Mouse (Mus musculus): Measurements from ENCODE around the gene Irgq. TPM values are rescaled to one million over a fixed set of nuclear protein-coding genes. Genes with fewer than 3 reads are reported as not detected.
A peak's percentile ranks its signal among the peaks of the same experiment; 100 is the strongest.

Irgq gene
- polyA plus RNA-seq, 1 experiment, result 17.6 TPM

DNA sequence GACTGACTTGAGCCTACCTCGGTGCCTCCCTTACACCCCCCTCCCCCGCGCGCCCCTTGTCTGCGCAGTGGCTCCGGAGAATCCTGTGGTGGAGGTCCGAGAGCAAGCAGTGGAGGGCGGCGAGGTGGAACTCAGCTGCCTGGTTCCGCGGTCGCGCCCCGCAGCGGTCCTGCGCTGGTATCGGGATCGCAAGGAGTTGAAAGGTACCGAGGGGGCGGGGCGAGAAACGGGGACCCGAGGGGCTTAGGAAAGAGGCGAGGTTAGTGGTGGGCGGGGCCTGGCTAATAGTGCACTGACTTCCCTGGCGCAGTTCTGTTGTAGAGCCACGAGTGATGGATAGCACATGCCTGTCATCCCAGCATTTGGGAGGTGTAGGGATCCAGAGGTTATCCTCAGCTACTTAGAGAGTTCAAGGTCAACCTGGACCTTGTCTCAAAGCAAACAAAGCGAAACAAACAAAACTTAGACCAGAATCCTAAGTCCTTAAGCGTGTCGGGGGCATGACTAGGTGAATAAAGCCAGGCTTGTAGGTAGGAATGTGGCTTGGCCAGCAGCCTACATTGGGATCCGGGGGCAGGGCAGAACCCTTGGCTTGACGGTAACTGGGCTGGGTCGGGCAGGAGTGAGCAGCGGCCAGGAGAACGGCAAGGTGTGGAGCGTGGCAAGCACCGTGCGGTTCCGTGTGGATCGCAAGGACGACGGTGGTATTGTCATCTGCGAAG, 30.5 kb upstream of the Irgq start:
- TF ChIP-seq CTCF (IDR thresholded peaks at IDR 0.05; ENCODE audit: borderline replicate concordance, insufficient read depth, low read length) (no peak), POLR2A (IDR thresholded peaks at IDR 0.05; ENCODE audit: low read depth, low read length) (no peak)
- no peak overlapping the region for H3K27ac ChIP-seq (ENCODE audit: insufficient read depth, low read length)
- no peaks in the 10 kb centered on the region for H3K4me1 ChIP-seq (ENCODE audit: control insufficient read depth, insufficient read depth, low read length)
- no peak overlapping the region for H3K4me3 ChIP-seq (ENCODE audit: insufficient read depth, low read length)

DNA sequence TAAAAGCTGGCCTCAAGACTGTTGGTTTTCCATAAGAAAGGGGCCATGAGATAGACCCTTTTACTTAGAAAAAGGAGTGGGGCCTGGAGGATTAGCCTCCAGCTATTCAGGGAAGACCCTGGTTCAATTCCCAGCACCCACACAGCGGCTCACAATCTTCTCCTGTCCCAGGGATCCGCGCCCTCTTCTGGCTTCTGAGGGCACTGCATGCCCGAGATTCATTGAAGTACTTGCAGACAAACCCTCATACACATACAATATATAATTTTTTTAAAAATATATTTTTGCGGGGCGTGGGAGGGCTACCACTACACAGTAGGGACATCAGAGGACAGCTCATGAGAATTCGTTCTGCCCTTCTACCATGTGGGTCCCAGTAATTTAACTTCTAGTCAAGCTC, 29.6 kb upstream of the Irgq start:
- TF ChIP-seq POLR2A (IDR thresholded peaks at IDR 0.05; ENCODE audit: low read depth, low read length) (no peak), CTCF (IDR thresholded peaks at IDR 0.05; ENCODE audit: borderline replicate concordance, insufficient read depth, low read length) (peak; percentile 17; the same call in 1 of the 2 replicates)
- peaks cover 3% of the 10 kb centered on the region; the same call in 1 of the 2 replicates for H3K4me1 ChIP-seq (ENCODE audit: control insufficient read depth, insufficient read depth, low read length)
- H3K27ac ChIP-seq (ENCODE audit: insufficient read depth, low read length), result no peak overlapping the region
- H3K4me3 ChIP-seq (ENCODE audit: insufficient read depth, low read length), result no peak overlapping the region

- peaks cover 3% of the 10 kb centered on the region; the same call in 1 of the 2 replicates for H3K4me1 ChIP-seq (ENCODE audit: control insufficient read depth, insufficient read depth, low read length)
- H3K4me3 ChIP-seq (ENCODE audit: insufficient read depth, low read length), result no peak overlapping the region
- TF ChIP-seq CTCF (IDR thresholded peaks at IDR 0.05; ENCODE audit: borderline replicate concordance, insufficient read depth, low read length) (peak; percentile 53; the same call in 1 of the 2 replicates), POLR2A (IDR thresholded peaks at IDR 0.05; ENCODE audit: low read depth, low read length) (no peak)
- no peak overlapping the region for H3K27ac ChIP-seq (ENCODE audit: insufficient read depth, low read length)
Observed at GRCm38 (mm10) chr7:24501492-24501891, 29.0 kb upstream of the Irgq start.

DNA sequence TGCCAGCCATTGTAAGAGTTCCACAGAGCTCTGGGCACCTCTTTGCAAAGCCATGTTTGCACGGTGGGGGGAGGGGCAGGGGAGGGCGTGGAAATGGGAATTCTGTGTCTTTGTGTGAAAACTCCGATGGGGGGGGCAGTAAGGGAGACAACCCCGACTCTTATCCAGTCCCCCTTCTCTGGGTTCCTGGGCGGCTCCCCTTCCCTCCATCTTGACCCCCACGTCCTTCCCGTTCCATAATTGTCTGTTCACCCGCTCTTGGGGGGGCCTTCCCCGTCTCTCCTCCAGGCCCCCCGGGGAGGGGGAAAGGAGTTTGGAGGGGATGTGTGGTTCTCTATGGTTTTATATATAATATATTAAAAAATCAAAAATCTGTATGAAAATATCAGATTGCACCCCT, 26.5 kb upstream of the Irgq start:
- Histone ChIP-seq H3K4me3 (ENCODE audit: insufficient read depth, low read length) (no peak overlapping the region), H3K4me1 (ENCODE audit: control insufficient read depth, insufficient read depth, low read length) (peaks cover 3% of the 10 kb centered on the region; the same call in 1 of the 2 replicates), H3K27ac (ENCODE audit: insufficient read depth, low read length) (no peak overlapping the region)
- TF ChIP-seq CTCF (IDR thresholded peaks at IDR 0.05; ENCODE audit: borderline replicate concordance, insufficient read depth, low read length) (no peak), POLR2A (IDR thresholded peaks at IDR 0.05; ENCODE audit: low read depth, low read length) (0 out of 2 replicates have a peak, but pooled peaks have one; percentile 16)

GRCm38 (mm10) chr7:24504868-24505267, 25.6 kb upstream of the Irgq start:
- H3K4me3 ChIP-seq (ENCODE audit: insufficient read depth, low read length), result no peak overlapping the region
- no peak for TF ChIP-seq CTCF (IDR thresholded peaks at IDR 0.05; ENCODE audit: borderline replicate concordance, insufficient read depth, low read length)
- TF ChIP-seq POLR2A (IDR thresholded peaks at IDR 0.05; ENCODE audit: low read depth, low read length), result no peak
- H3K27ac ChIP-seq (ENCODE audit: insufficient read depth, low read length), result no peak overlapping the region
- peaks cover 3% of the 10 kb centered on the region; the same call in 1 of the 2 replicates for H3K4me1 ChIP-seq (ENCODE audit: control insufficient read depth, insufficient read depth, low read length)

DNA sequence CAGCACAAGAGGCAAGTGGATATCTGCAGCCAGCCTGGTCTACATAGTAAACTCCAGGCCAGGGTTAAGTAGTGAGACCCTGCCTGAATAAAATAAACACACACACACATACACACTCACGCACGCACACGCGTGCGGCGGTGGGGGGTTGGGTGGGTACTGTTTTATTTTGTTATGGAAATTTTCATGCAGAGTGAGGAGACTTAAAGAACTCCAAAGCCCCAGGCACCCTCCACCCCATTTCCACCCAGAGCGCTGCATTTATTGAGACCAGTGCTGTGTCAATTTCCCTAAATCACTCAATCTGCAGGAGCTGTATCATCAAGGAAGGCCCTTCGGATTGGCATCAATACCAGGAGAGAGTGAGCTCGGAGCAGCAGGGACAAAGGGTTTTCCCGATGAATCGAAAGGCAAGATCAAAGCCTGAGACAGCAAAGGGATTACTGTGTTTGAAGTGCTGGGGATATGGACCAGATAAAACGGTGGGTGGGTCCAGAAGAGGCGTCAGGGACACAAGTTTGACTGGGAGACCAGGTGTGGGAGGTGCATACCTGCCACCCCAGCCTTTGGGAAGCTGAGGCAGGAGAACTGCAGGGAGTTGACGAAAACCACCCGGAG, 24.9 kb upstream of the Irgq start:
- peak; percentile 16; the same call in 1 of the 2 replicates for TF ChIP-seq POLR2A (IDR thresholded peaks at IDR 0.05; ENCODE audit: low read depth, low read length)
- TF ChIP-seq CTCF (IDR thresholded peaks at IDR 0.05; ENCODE audit: borderline replicate concordance, insufficient read depth, low read length), result no peak
- Histone ChIP-seq H3K4me1 (ENCODE audit: control insufficient read depth, insufficient read depth, low read length) (peaks cover 3% of the 10 kb centered on the region; the same call in 1 of the 2 replicates), H3K4me3 (ENCODE audit: insufficient read depth, low read length) (peak overlapping the region; percentile 68; the same call in 1 of the 2 replicates), H3K27ac (ENCODE audit: insufficient read depth, low read length) (peak overlapping the region; percentile 97; the same call in 1 of the 2 replicates)

- peak overlapping the region; percentile 97; the same call in 1 of the 2 replicates for H3K27ac ChIP-seq (ENCODE audit: insufficient read depth, low read length)
- H3K4me3 ChIP-seq (ENCODE audit: insufficient read depth, low read length), result peak overlapping the region; percentile 68
- TF ChIP-seq CTCF (IDR thresholded peaks at IDR 0.05; ENCODE audit: borderline replicate concordance, insufficient read depth, low read length), result no peak
- TF ChIP-seq POLR2A (IDR thresholded peaks at IDR 0.05; ENCODE audit: low read depth, low read length), result no peak
- peaks cover 3% of the 10 kb centered on the region; the same call in 1 of the 2 replicates for H3K4me1 ChIP-seq (ENCODE audit: control insufficient read depth, insufficient read depth, low read length)
Observed at GRCm38 (mm10) chr7:24506065-24506459, 24.4 kb upstream of the Irgq start.

DNA sequence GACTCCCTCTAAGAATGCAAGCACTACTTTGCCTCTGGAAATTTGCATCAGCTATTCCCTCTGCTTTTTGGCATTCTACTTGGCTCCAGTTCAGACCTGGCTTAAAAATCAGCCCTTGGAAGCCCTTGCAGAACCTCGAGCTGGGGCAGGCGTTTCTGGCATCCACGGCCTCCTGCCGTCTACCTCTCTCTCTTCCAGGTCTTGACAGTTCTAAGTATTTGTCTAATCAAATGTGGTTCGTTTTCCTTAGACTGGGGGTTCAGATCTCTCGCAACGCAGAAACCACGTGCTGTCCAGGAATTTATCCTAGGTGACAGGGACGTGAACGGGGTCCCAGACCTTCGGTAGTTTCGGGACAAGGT, 24.0 kb upstream of the Irgq start:
- peaks cover 3% of the 10 kb centered on the region; the same call in 1 of the 2 replicates for H3K4me1 ChIP-seq (ENCODE audit: control insufficient read depth, insufficient read depth, low read length)
- peak overlapping the region; percentile 68 for H3K4me3 ChIP-seq (ENCODE audit: insufficient read depth, low read length)
- H3K27ac ChIP-seq (ENCODE audit: insufficient read depth, low read length), result peak overlapping the region; percentile 97
- TF ChIP-seq POLR2A (IDR thresholded peaks at IDR 0.05; ENCODE audit: low read depth, low read length), result no peak
- no peak for TF ChIP-seq CTCF (IDR thresholded peaks at IDR 0.05; ENCODE audit: borderline replicate concordance, insufficient read depth, low read length)

DNA sequence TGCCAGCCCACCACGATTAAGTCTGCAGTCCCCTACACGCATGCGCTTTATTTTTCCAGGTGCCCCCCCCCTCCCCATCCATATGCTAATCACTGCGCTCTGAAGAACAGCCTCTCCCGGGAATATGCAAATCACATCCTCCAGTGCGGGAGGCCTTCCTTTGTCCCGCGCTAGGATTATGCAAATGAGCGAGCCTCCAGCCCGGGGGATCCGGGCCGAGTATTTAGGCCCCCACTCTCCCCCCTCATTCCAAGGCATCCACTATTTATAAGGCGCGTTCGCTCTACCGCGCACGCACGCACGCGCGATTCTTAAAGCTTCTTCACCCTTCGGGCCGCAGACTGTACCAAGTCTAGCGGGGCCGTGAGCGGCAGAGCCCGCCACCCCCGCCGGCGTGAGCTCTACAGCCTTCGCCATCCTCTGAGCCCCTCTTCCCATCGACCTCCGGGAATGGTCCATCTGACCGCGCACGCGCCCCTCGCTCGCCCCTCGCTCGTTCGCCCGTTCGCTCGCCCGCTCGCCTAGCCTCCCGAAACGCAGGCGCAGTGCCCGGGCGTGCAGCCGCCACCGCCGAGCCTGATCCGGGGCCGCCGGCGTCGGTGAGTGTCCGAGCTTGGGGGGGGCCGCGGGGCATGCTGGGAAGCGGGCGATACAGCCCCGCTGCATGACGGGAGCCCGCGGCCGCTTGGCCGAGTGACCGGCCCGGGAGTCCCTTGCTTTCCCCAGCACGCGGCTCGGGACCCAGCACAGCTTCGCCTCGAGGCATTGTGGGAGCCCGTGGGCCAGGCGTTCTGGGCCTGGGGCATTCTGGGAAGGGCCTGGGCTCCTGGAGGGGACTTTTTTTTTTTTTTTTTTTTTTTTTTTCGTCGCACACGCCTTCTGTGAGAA, 23.4 kb upstream of the Irgq start, which contains the start of gene Zfp428:
Gene Zfp428 (plus strand): TSS at position 169 of the 888 bp plus-strand sequence.
- peaks cover 3% of the 10 kb centered on the region; the same call in 1 of the 2 replicates for H3K4me1 ChIP-seq (ENCODE audit: control insufficient read depth, insufficient read depth, low read length)
- TF ChIP-seq CTCF (IDR thresholded peaks at IDR 0.05; ENCODE audit: borderline replicate concordance, insufficient read depth, low read length), result no peak
- peak; percentile 70 for TF ChIP-seq POLR2A (IDR thresholded peaks at IDR 0.05; ENCODE audit: low read depth, low read length)
- H3K27ac ChIP-seq (ENCODE audit: insufficient read depth, low read length), result peak within 1 kb of the TSS; percentile 97
- H3K4me3 ChIP-seq (ENCODE audit: insufficient read depth, low read length), result peak within 1 kb of the TSS; percentile 68
